Mouse (Mus musculus) heart, adult 11 months (tissue): ENCODE measurements at regions not wholly inside any gene's neighbourhood (a gene's known extent, or its start where the extent isn't known, plus 50 kb on each side); places are given as distances from the start of the nearest gene placed in this dataset.

Experiments used
- DNase-seq: peaks from one replicate; pipeline ENCODE4 v3.0.0; 2022

DNA sequence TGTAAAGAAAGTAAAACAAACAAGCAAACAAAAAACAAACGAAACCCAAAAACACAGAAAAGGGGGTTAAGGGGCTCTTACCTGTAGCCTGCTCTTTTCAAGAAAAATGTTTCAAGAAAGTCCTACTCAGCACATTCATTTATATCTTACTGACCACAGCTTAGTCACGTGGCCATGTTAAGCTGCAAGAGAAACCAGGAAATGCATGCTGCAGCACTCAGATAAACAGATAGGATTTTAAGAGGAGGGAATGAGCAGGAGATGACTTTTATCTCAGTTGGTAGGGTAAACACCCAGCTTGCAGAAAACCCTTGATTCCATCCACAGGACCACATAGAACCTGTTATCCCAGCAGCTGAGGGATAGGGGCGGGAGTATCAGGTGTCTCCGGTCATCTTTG is 62.9 kb upstream of the Sfmbt2 start:
- peak; percentile 24 for DNase-seq

DNA sequence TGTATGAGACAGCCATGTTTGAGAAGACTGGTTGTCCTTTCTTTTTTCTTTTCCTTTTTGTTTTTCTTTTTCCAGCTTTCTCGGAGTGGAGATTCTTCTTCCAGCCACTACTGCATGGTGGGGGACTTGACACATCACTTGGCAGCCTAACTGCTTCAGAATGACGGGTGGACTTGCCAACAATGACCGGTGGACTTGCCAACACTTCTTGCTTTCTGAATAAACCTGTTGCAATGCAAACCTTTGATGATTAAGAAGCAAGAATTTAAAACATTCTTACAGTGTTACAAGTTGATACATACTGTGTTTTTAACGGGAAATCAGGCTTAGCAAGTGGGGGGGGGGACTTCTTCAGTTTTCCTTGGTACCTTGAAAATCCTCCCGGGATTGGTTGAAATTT is 60.7 kb upstream of the Sfmbt2 start:
- DNase-seq = peak; percentile 48

DNA sequence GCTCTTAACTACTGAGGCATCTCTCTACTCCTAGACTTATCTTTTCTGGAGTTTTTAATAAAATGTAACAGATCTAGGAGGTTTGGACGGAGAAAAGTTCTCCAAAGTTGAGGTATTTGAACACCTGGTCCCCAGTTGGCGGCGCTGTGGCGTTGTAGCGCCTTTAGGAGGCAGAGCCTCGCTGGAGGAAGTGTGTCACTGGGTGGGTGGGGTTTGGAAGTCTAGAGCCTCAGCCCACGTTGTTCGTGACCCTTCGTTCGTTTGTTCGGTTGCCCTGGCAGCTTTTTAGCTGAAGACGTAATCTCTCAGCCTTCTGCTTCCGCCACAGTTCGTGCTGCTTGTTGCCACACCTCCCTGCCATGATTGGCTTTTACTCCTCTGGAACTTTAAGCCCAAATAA is 58.6 kb upstream of the Sfmbt2 start:
- peak; percentile 80 for DNase-seq

GRCm38 (mm10) chr2:10312398-10312797 is 57.9 kb upstream of the Sfmbt2 start:
- DNase-seq = no peak

GRCm38 (mm10) chr2:10314251-10315243 is 55.8 kb upstream of the Sfmbt2 start:
- DNase-seq = peak; percentile 59

DNA sequence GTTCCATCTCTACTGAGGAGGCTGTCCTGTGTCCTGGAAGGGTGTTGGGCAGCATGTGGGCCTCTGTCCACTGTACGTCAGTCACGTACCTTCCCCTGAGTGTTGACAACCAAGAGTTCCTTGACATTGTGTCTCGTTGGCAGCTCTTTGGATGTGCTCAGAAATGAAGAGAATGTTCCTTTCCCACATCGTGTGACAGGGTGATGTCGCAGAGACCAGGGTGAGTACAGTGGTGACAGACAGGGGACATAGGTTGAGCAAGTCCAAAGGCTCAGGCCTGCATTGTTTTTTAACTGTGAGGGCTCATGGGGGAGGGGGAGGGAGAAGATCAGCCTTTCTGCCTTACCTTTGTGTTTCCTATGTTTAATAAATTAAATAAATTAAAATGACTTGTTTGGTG is 54.0 kb upstream of the Sfmbt2 start:
- DNase-seq = peak; percentile 84

- peak; percentile 51 for DNase-seq
These were observed 52.0 kb upstream of the Sfmbt2 start for GRCm38 (mm10) chr2:10318166-10318768.
